Mouse (Mus musculus) ovary, adult 18-20 months (tissue): ENCODE data around the gene Zfp541.

Experiments
- DNase-seq: peaks from one replicate; pipeline ENCODE4 v3.0.0; 2022; ENCODE audit warnings: low spot score, mixed read lengths

The Zfp541 gene

DNA sequence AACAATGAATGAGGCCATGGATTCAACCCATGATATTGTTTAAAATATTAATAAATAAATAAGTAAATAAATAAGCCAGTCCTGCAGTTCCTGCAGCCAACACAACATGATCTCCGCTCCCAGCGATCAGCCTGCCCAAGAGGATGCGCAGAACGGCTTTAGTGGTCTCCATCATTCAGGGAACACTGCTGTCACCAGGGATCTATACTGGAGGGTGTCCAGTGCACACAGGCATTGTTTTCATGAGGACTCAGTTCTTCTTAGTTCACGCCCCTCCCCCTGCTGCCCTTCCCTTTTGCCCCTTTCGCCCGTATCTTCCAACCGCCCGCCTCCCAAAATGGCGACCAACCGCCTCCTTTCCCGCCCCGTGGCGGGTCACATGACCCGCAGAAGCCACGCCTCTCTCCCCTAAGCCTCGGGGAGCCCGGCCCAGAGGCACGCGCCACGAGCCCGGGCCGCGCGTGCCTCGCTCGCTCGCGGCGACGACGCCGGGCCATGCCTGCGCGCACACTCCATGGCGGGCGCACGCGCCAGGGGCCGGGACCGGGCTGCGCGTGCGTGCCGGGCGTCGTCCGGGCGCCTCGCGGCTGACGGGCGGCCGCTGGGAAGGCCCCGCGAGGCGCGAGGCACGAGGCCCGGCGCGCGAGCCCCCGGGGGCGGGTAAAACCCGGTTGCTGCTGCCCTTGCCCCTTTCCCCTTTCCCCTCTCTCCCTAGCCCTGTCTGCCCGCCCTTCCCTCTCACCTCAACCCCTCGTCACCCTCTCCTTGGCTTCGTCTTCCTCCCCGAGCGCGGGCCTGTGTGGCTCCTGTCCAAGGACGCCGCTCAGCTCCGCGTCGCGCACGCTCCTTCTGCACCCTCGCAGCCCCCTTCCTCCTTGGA lies at the start of gene Zfp541:
TSS of gene Zfp541 (plus strand) at position 596 of the 880 bp plus-strand sequence.
- no peak for DNase-seq

DNA sequence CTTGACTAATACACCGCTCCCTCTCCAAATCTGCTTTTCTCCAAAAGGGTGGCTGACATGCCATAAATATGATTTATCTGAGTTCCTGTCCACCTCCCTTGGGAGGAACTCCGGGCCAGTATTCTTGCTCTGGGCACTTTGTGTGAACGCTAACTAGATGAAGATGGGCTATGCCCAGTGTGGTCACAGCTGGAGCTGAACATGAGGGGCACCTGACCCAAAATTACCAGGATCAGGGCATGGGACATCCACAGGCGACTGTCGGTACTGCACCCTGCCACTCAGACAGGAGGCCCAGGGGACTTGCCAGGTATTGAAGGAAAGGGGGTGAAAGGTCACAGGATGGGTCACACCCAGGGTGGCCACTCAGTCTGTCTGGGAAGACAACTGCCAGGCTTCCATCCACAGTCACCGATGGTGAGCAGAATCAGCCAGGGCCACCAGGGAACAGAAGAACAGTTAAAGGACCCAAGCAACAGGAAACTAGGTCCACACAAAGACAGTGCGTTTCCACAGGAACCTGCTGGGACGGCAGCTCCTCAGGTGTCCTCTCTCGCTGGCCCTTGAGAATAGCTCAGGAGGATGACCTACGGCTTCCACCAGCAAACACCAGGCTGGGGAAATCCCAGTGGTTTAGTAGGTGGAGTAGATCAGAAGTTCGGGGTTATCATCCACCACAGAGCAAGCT lies 48.9 kb upstream of the Zfp541 start:
- DNase-seq = no peak

DNA sequence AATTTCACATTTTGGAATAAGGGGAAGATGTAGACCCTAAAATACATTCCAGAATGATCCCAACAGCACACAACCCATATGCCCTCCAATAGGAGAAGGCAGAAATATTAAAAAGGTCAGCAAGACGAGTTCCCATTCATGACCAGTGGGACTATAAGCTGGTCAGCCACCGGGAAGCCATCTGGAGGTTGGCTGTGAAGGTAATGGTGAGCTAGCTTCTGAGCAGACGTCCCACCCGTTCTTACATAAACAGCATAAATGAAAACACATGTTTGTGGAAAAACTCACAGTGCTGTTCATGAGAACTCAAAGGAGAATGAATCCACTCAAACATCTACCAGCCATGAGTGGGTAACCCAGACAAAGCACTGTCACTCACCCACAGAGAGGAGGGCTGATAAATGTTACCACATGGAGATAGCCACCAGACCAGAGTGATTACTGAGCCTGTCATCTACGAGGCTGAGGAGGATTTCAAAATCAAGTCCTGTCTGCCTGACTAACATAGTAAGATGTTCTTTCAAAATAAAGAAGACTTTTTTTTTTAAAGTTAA lies 47.8 kb upstream of the Zfp541 start:
- no peak for DNase-seq

DNA sequence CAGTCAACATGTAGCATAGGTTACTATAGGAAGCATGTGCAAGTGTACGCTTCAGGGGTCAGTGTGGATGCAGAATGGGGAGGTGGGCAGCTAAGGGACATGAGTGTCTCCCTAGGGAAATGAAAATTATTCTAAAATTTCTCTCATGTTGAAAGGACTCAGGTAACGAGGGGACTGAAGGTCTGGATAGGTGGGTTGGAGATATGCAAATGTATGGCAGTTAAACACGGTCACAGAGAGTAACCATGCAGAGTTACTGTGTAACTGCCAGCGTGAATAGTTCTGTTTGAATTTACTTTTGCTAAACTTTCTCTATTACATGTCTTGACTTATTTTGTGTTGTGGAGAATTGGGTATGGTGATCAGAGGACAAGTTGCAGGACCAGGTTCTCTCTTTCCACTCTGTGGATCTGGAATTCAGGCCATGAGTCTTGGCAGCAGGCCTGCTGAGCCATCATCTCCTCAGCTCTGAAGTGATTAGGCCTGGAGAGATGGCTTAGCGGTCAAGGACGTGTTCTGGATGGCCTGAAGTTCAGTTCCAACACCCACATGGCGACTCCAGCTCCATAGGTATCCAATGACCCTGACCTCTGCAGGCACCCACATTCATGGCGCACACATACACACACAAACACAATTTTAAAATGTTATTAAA lies 47.0 kb upstream of the Zfp541 start:
- DNase-seq = peak; percentile 31

DNA sequence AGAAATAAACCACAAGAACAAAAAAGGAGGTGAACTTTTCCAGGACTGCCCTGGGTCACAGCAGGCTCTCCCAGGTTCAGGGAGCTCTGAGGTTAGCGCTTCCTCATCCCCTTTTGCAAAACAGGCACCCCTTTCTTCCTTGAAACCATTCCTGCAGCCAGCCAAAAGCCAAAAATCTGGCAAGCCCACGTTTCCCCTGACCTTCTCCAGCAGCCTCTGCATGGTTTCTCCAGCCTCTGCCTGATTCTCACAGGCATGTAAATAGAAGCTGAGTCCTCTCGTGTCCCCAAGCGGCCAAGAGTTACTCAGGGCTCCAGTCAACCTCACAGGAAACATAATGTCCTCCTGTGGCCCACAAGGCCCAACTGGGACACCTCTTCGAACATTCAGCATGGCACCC lies 46.2 kb upstream of the Zfp541 start:
- DNase-seq = no peak

DNA sequence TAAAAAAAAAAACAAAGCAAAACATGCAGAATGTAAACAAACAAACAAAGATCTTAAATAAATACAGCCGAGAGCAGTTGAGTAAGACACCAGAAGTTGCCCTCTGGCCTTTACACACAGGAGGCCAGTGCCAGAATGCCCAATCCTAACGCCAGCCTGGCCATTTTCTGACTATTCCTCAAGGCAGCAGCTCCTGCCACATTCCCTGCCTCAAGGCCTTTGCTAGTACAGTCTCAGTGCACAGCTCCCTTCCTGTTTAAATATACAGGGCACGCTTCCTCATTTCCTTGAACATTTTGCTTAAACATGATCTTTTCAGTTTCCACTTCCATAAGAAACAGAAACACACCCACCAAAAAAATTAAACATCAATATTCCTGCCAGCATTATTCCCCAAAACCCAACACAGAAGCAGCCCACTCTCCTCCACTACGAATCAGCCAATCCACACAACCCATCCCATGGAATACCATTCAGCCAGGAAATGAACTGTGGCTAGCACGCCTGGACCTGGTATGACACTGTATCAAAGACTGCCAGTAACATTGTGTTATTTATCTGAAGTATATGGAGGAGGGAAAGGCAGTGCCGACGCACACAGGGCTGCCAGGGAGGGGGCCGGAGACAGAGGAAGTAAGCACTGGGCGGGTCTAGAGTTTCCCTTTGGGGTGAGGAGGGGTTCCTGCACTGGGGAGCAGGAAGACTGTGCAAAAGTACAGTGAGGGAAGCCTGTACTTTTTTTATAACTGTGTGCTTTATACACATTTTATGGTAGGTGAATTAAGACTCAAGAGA lies 43.4 kb upstream of the Zfp541 start:
- no peak for DNase-seq

DNA sequence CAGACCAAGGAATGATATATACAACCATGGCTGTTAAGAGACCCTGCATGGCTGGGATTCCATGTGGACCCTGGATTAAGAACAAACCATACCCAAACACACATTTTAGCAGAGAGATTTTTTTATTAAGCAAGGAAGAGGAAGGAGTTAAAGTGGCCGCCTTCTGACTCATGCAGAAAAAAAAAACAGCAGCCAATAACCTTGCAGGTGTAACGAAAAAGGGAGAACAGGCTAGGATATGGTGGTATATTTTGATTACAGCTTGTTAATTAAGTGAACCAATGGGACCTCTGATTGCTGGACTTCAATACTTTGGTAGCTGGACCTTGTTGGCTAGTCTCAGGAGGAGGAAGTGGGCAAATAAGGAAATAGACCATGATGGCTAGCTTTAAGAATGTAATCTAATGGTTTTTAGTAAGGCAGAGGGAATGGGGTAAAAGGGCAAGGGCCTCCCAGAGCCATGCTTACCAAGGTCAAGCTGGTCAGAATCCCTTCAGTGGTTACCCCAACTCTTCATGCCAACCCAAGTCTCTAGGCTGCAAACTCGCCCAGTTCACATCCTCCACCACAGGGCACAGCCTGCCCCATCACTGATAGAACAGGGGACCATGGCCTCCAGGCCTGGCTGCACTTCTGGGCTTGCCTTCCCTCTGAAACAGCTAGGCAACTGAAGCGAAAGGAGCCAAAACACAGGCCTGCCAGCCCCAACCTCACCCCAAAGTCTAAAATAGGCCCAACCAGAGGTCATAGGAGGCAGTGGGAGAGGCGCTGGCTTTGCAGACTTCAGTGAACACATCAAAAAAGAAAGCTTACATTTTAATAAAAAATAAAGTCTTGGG lies 42.1 kb upstream of the Zfp541 start:
- no peak for DNase-seq

DNA sequence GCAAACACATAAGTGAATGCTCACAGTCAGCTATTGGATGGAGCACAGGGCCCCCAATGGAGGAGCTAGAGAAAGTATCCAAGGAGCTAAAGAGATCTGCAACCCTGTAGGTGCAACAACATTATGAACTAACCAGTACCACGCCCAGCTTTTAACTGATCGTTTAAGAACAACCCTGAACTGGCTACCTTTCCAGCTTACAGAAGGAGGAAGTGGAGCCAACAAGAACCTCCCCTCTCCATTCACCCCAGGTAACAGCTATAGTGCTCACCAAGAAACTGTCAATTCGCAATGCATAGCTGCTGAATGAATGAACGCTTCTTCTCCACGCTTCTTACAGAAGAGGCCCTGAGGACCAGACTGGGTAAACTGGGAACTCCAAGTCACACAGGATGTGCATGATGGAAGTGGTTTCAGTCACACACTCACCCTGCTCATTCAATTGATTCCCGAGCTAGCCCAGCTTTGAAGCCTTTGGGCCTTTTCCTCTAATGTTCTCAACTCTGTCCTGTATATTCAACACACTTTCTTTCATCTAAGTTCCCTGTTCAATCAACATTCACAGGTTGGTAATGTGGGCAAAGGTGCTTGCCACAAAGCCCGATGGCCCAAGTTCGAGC lies 36.9 kb upstream of the Zfp541 start:
- no peak for DNase-seq

- DNase-seq = no peak
These were observed 33.3 kb upstream of the Zfp541 start for GRCm38 (mm10) chr7:16028102-16028927.

- DNase-seq = no peak
These were observed 30.5 kb upstream of the Zfp541 start for GRCm38 (mm10) chr7:16031072-16031471.

- no peak for DNase-seq
These were observed 28.6 kb upstream of the Zfp541 start for GRCm38 (mm10) chr7:16033059-16033458.

DNA sequence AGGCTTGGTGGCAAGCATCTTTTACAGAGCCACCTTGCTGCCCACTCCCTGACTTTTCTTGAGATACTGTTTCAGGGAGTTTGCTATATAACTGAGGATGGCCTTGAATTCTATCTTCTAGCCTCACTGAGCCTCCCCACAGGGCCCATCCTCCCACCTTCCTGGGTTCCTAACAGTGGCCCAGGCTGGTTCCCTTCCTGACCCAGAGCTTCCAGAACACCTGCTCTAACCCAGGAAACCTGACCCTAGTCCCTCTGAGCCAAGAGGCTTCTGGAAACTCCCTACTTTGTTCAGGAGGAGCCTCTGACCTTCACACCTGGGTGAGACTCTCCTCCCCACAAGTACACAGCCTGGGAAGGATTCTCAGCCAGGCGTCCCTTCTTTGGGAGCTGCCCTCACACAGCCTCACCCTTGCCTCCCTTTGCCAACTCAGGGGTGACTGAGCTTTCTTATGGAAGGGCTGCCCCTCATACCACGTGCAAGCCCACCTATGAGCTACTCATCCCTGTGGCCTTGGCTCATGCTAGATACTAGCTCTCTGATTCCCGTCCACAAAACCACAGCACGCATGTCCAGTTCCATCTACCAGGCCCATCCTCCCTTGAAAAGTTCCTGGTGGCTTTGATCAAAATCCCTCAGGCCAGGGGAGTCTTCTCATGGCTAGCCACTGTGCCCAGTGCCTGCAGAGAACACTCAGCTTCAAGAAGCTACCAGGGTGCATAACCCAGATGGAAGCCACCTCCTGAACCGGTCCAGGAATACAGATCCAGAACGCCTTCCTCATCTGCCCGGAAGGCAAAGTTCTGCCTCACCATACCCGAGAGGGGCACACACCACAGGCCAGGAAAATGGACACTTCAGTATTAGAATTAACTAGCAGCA lies 27.8 kb upstream of the Zfp541 start:
- DNase-seq = no peak

GRCm38 (mm10) chr7:16036972-16037371 lies 24.6 kb upstream of the Zfp541 start:
- no peak for DNase-seq

GRCm38 (mm10) chr7:16039363-16039762 lies 22.3 kb upstream of the Zfp541 start:
- DNase-seq = no peak

GRCm38 (mm10) chr7:16041208-16041607 lies 20.4 kb upstream of the Zfp541 start:
- no peak for DNase-seq

DNA sequence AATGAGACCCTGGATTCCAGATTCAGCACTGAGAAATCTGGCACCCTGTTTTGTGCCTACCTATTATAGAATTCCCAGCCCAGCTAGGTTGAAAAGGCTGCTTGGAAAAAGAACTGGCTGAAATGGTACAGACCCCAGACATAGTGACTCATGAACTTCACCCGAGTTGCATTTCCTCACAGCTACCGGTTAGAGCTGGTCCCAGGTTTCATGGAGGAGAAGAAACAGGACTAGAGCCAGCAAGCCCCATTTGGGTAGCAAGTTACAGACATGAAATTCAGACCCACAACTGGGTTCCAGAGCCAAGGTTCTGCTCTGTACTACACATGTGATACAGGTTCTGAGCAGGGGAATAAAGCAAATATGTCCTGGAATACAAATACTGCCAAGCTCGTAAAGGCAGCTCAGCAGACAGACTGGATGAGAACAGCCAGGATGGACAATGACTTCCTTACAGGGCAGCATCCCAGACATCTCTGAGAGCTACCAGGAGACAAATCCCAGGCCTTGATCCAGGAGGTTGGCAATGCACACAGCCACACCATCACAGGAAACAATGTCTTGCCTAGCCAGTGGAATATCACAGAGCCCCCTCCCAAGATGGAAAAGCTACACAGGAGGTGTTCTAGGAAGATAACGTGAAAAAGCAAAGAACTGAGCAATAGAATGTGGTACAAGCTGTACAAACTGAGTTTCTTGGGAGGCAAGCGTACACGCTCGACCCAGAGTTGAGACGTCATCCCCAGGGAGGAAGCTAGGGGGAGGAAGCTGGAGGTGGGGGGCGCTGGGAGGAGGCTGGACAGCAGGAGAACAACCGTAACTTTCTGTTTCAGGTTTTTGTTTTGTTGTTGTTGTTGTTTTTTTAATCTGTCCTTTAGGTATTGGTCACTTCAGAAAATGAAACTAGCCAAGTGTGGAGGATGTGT lies 18.5 kb upstream of the Zfp541 start:
- no peak for DNase-seq

- DNase-seq = no peak
These were observed 17.7 kb upstream of the Zfp541 start for GRCm38 (mm10) chr7:16043861-16044435.
